Mouse (Mus musculus): Measurements from ENCODE around the gene Xab2. TPM values are rescaled to one million over a fixed set of nuclear protein-coding genes. Genes with fewer than 3 reads are reported as not detected.
"Not testable (repeated sequence)": the region's sequence is repeated elsewhere in the genome, so short reads cannot be mapped to it uniquely, and the experiment has no call there.

Xab2 gene
- total and polyA plus RNA-seq, 2 experiments from 2014 or later: 37.3 to 48.4 TPM

GRCm38 (mm10) chr8:3594466-3594865 is 26.6 kb downstream of the Xab2 start:
- no peaks in the 10 kb centered on the region for H3K9me3 ChIP-seq (ENCODE audit: low read length)
- no peak for DNase-seq
- no peak for ATAC-seq
- H3K9ac ChIP-seq: no peak overlapping the region
- no peak overlapping the region for H3K4me2 ChIP-seq (ENCODE audit: low read depth)
- H3K27ac ChIP-seq (ENCODE audit: low read depth, low read length): no peak overlapping the region
- no peaks in the 10 kb centered on the region for H3K27me3 ChIP-seq (ENCODE audit: insufficient read depth, low read length)
- H3K36me3 ChIP-seq (ENCODE audit: insufficient read depth): peaks cover 19% of the 10 kb centered on the region
- H3K4me3 ChIP-seq (ENCODE audit: low read depth, low read length): no peak overlapping the region
- no peaks in the 10 kb centered on the region for H3K4me1 ChIP-seq (ENCODE audit: insufficient read depth)
- TF ChIP-seq CTCF (IDR thresholded peaks at IDR 0.05; ENCODE audit: low read depth): no peak
- 86% methylated on average over 2 of the region's 2 CpGs for WGBS

GRCm38 (mm10) chr8:3593470-3593869 is 27.6 kb downstream of the Xab2 start:
- no peak for ATAC-seq
- no peak overlapping the region for H3K4me3 ChIP-seq (ENCODE audit: low read depth, low read length)
- WGBS: 54% methylated on average over 3 of the region's 3 CpGs
- no peaks in the 10 kb centered on the region for H3K27me3 ChIP-seq (ENCODE audit: insufficient read depth, low read length)
- H3K36me3 ChIP-seq (ENCODE audit: insufficient read depth): peaks cover 10% of the 10 kb centered on the region
- H3K4me1 ChIP-seq (ENCODE audit: insufficient read depth): no peaks in the 10 kb centered on the region
- H3K9me3 ChIP-seq (ENCODE audit: low read length): no peaks in the 10 kb centered on the region
- TF ChIP-seq CTCF (IDR thresholded peaks at IDR 0.05; ENCODE audit: low read depth): no peak
- H3K9ac ChIP-seq: no peak overlapping the region
- H3K27ac ChIP-seq (ENCODE audit: low read depth, low read length): no peak overlapping the region
- DNase-seq: no peak
- no peak overlapping the region for H3K4me2 ChIP-seq (ENCODE audit: low read depth)

GRCm38 (mm10) chr8:3588258-3588633 is 32.9 kb downstream of the Xab2 start:
- Histone ChIP-seq H3K9me3 (ENCODE audit: low read length) (no peaks in the 10 kb centered on the region), H3K4me3 (ENCODE audit: low read depth, low read length) (peak overlapping the region; percentile 87), H3K27me3 (ENCODE audit: insufficient read depth, low read length) (no peaks in the 10 kb centered on the region), H3K27ac (ENCODE audit: low read depth, low read length) (peak overlapping the region; percentile 84), H3K4me2 (ENCODE audit: low read depth) (peak overlapping the region; percentile 68), H3K9ac (peak overlapping the region; percentile 90), H3K4me1 (ENCODE audit: insufficient read depth) (no peaks in the 10 kb centered on the region), H3K36me3 (ENCODE audit: insufficient read depth) (no peaks in the 10 kb centered on the region)
- no peak for TF ChIP-seq CTCF (IDR thresholded peaks at IDR 0.05; ENCODE audit: low read depth)
- WGBS: 2% methylated on average over 10 of the region's 11 CpGs
- ATAC-seq: peak; percentile 68
- peak; percentile 58 for DNase-seq

- TF ChIP-seq CTCF (IDR thresholded peaks at IDR 0.05; ENCODE audit: low read depth): no peak
- H3K27ac ChIP-seq (ENCODE audit: low read depth, low read length): peak overlapping the region; percentile 84
- ATAC-seq (peak; percentile 86), DNase-seq (peak; percentile 83)
- no peaks in the 10 kb centered on the region for H3K36me3 ChIP-seq (ENCODE audit: insufficient read depth)
- no peaks in the 10 kb centered on the region for H3K27me3 ChIP-seq (ENCODE audit: insufficient read depth, low read length)
- peak overlapping the region; percentile 87 for H3K4me3 ChIP-seq (ENCODE audit: low read depth, low read length)
- no peaks in the 10 kb centered on the region for H3K4me1 ChIP-seq (ENCODE audit: insufficient read depth)
- peak overlapping the region; percentile 68 for H3K4me2 ChIP-seq (ENCODE audit: low read depth)
- WGBS: under 1% methylated on average over 70 of the region's 77 CpGs
- H3K9ac ChIP-seq: peak overlapping the region; percentile 90
- H3K9me3 ChIP-seq (ENCODE audit: low read length): no peaks in the 10 kb centered on the region
Measured at GRCm38 (mm10) chr8:3587391-3588257, 33.5 kb downstream of the Xab2 start.

GRCm38 (mm10) chr8:3586993-3587390 is 34.1 kb downstream of the Xab2 start, which contains the start of gene Camsap3:
Gene Camsap3 (plus strand): TSS chr8:3587293.
- no peaks in the 10 kb centered on the region for H3K27me3 ChIP-seq (ENCODE audit: insufficient read depth, low read length)
- H3K4me3 ChIP-seq (ENCODE audit: low read depth, low read length): peak within 1 kb of the TSS; percentile 87
- DNase-seq (no peak), ATAC-seq (no peak)
- H3K27ac ChIP-seq (ENCODE audit: low read depth, low read length): peak within 1 kb of the TSS; percentile 84
- no peaks in the 10 kb centered on the region for H3K9me3 ChIP-seq (ENCODE audit: low read length)
- H3K4me1 ChIP-seq (ENCODE audit: insufficient read depth): no peaks in the 10 kb centered on the region
- H3K4me2 ChIP-seq (ENCODE audit: low read depth): peak within 1 kb of the TSS; percentile 68
- under 1% methylated on average over 7 of the region's 7 CpGs for whole genome bisulfite sequencing
- TF ChIP-seq CTCF (IDR thresholded peaks at IDR 0.05; ENCODE audit: low read depth): no peak
- peak within 1 kb of the TSS; percentile 90 for H3K9ac ChIP-seq
- no peaks in the 10 kb centered on the region for H3K36me3 ChIP-seq (ENCODE audit: insufficient read depth)

GRCm38 (mm10) chr8:3586452-3586851 is 34.7 kb downstream of the Xab2 start:
- Histone ChIP-seq H3K36me3 (ENCODE audit: insufficient read depth) (no peaks in the 10 kb centered on the region), H3K27me3 (ENCODE audit: insufficient read depth, low read length) (no peaks in the 10 kb centered on the region), H3K9ac (no peak overlapping the region), H3K4me3 (ENCODE audit: low read depth, low read length) (no peak overlapping the region), H3K9me3 (ENCODE audit: low read length) (no peaks in the 10 kb centered on the region), H3K4me1 (ENCODE audit: insufficient read depth) (no peaks in the 10 kb centered on the region), H3K27ac (ENCODE audit: low read depth, low read length) (no peak overlapping the region), H3K4me2 (ENCODE audit: low read depth) (no peak overlapping the region)
- no peak for ATAC-seq
- 97% methylated on average over 2 of the region's 2 CpGs for WGBS
- no peak for TF ChIP-seq CTCF (IDR thresholded peaks at IDR 0.05; ENCODE audit: low read depth)
- no peak for DNase-seq

- not testable (repeated sequence) for ATAC-seq; H3K27ac ChIP-seq (ENCODE audit: low read depth, low read length); H3K4me2 ChIP-seq (ENCODE audit: low read depth); H3K9ac ChIP-seq; H3K36me3 ChIP-seq (ENCODE audit: insufficient read depth); DNase-seq; H3K4me1 ChIP-seq (ENCODE audit: insufficient read depth); H3K9me3 ChIP-seq (ENCODE audit: low read length); H3K4me3 ChIP-seq (ENCODE audit: low read depth, low read length); H3K27me3 ChIP-seq (ENCODE audit: insufficient read depth, low read length)
- 70% methylated on average over 1 of the region's 3 CpGs for WGBS
Measured at GRCm38 (mm10) chr8:3581961-3582360, 39.2 kb downstream of the Xab2 start.
